Mouse (Mus musculus) monocyte, adult 2 months (primary cell): ENCODE data around the gene Phtf1.

Experiments
- DNase-seq, 2 experiments: peaks; one replicate each; pipeline ENCODE4 v3.0.0; 2022; ENCODE audit warnings: low spot score in 2 of 2, low read depth in 1 of 2

Gene Phtf1

GRCm38 (mm10) chr3:103967861-103968691, at the start of gene Phtf1:
Gene Phtf1, plus strand, starts transcription at chr3:103968110.
- peak; percentile 42 to 72 for DNase-seq

GRCm38 (mm10) chr3:103920094-103920493, 47.8 kb upstream of the Phtf1 start:
- DNase-seq: no peak

GRCm38 (mm10) chr3:103925302-103925701, 42.6 kb upstream of the Phtf1 start:
- no peak for DNase-seq

- DNase-seq: no peak
These were observed 40.4 kb upstream of the Phtf1 start for GRCm38 (mm10) chr3:103927511-103927910.

GRCm38 (mm10) chr3:103944794-103945562, 22.9 kb upstream of the Phtf1 start:
- no peak for DNase-seq

- no peak for DNase-seq
These were observed 19.2 kb upstream of the Phtf1 start for GRCm38 (mm10) chr3:103948666-103949065.

GRCm38 (mm10) chr3:103960622-103961021, 7.3 kb upstream of the Phtf1 start:
- DNase-seq: no peak

- DNase-seq: no peak
These were observed 679 bp upstream of the Phtf1 start for GRCm38 (mm10) chr3:103967231-103967630.

- no peak for DNase-seq
These were observed 791 bp downstream of the Phtf1 start for GRCm38 (mm10) chr3:103968701-103969100.

- no peak for DNase-seq
These were observed 3.2 kb downstream of the Phtf1 start for GRCm38 (mm10) chr3:103971157-103971556.

- no peak for DNase-seq
These were observed 16.6 kb downstream of the Phtf1 start for GRCm38 (mm10) chr3:103984556-103984955.

GRCm38 (mm10) chr3:103985194-103985593, 17.3 kb downstream of the Phtf1 start:
- no peak for DNase-seq

- DNase-seq: no peak
These were observed 20.0 kb downstream of the Phtf1 start for GRCm38 (mm10) chr3:103987831-103988432.

GRCm38 (mm10) chr3:103989352-103989751, 21.4 kb downstream of the Phtf1 start:
- no peak for DNase-seq

- DNase-seq: no peak
These were observed 23.4 kb downstream of the Phtf1 start for GRCm38 (mm10) chr3:103991271-103991670.

- DNase-seq: no peak
These were observed 30.8 kb downstream of the Phtf1 start for GRCm38 (mm10) chr3:103998724-103999123.

- no peak for DNase-seq
These were observed 39.1 kb downstream of the Phtf1 start for GRCm38 (mm10) chr3:104006896-104007466.

- DNase-seq: no peak
These were observed 39.6 kb downstream of the Phtf1 start for GRCm38 (mm10) chr3:104007479-104007878.

- DNase-seq: no peak
These were observed 42.2 kb downstream of the Phtf1 start for GRCm38 (mm10) chr3:104009924-104010662.

- no peak for DNase-seq
These were observed 44.1 kb downstream of the Phtf1 start for GRCm38 (mm10) chr3:104011972-104012371.

- DNase-seq: no peak
These were observed 50.0 kb downstream of the Phtf1 start for GRCm38 (mm10) chr3:104017931-104018330.
